Mouse (Mus musculus): ENCODE results near the gene Large2.

DNA sequence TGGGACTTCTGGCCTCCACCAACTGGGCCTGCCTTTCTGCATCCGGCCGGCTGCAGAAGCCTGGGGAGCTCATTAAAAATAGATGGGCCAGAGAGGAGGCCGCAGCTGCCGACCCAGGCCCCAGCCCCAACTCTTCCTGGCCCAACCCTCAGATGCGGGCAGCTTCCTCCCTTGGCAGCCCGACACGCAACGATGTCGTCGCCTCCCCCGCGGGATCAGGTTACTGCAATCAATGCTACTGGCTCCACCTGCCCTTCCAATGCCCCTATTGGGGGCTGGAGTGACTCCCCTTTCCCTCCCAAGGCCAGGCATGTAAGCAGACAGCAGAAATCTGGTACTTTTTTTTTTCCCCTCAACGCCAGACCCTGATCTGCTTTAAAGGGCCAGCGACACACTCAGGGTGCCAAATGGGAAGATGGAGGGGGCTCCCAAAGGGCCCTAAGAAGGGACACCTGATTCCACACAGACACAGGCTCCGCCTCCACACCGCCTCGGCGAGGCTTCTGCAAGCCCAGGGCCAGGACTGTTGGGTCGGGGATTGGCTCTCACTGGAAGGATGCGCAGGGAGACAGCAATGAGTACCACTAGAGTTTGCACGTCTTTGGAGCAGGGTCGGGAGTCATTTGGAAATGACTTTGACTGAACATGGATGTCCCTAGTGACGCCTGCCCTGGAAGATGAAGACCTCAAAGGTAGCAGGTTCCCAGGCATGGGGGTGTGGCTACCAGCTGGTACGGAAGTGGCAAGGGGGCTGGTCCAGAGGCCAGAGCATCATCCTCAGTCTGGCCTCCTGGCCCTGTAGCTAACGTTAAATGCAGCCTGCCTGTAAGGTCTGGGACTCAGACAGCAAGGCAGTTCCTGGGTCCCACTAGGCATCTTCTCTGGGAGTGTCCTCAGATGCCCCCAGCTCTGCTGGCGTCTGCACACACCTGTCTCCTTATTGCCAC is 17.9 kb upstream of the Large2 start:
- TF ChIP-seq POLR2A (IDR thresholded peaks at IDR 0.05; ENCODE audit: insufficient read depth, low read depth, low read length) (no peak), CTCF (IDR thresholded peaks at IDR 0.05; ENCODE audit: insufficient read depth, low read depth, low read length) (no peak)
